Mouse (Mus musculus): Measurements from ENCODE around the gene 4930402H24Rik. TPM values are rescaled to one million over a fixed set of nuclear protein-coding genes. Genes with fewer than 3 reads are reported as not detected.

Gene 4930402H24Rik
- total RNA-seq, 2 experiments from 2014 or later = 69.4 to 76.6 TPM

GRCm38 (mm10) chr2:130738019-130738418 is 168.2 kb downstream of the 4930402H24Rik start:
- DNase-seq (ENCODE audit: low spot score in 2 of 2) = peak in 1 of 2 experiments; percentile 39

GRCm38 (mm10) chr2:130735281-130735680 is 170.9 kb downstream of the 4930402H24Rik start:
- peak in 1 of 2 experiments; percentile 53 for DNase-seq (ENCODE audit: low spot score in 2 of 2)

GRCm38 (mm10) chr2:130733444-130733843 is 172.8 kb downstream of the 4930402H24Rik start:
- DNase-seq (ENCODE audit: low spot score in 2 of 2) = no peak

GRCm38 (mm10) chr2:130731855-130732254 is 174.4 kb downstream of the 4930402H24Rik start:
- DNase-seq (ENCODE audit: low spot score in 2 of 2) = no peak

DNA sequence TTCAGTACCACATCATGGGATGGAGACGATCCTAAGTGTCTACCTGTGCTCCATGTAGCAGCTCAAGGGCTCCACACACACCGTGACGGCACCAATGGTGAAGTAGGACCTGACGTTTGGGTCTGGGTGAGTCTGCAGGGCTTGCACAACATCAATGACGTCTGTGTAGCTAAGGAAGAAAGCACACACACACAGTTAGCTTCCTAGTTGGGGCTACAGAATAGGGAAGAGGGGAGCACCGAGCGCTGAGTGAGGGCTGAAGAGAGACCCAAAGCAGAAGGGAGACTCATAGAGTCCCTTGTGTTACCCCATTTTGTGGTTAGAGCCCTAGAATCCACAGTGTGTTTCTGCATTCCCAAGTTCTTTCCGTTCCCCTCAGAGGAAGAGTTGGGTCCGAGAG is 175.5 kb downstream of the 4930402H24Rik start:
- DNase-seq (ENCODE audit: low spot score in 2 of 2) = no peak

DNA sequence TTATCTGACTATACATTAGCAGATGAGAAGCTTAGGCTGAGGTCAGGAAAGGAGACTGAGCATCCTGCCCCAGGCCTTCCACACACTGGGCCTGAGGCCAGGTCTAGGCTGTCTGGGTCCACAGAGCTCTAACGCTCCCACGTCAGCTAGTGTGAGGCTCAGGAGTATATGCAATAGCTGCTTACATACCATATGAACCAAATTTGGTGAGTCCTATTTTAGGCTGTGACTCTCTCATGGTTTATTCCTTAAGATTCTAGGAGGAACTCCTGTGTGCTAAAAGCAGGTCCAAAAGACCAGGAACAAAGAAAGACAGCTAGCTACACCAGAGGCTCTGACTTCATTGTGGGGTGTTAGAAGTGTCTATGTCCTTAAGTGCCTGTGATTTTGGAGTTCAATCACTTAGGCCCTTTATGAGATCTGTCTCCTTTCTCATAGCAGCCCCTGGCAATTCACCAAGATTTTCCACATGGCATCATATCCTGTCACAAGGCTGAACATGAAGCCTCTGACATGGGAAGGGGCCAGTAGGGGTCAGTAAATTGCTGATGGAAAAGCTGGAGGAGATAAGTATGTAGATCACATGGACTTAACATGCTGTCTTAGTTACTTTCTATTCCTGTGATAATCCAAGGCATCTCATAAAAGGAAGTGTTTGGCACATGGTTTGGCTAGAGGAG is 177.2 kb downstream of the 4930402H24Rik start:
- no peak for DNase-seq (ENCODE audit: low spot score in 2 of 2)

DNA sequence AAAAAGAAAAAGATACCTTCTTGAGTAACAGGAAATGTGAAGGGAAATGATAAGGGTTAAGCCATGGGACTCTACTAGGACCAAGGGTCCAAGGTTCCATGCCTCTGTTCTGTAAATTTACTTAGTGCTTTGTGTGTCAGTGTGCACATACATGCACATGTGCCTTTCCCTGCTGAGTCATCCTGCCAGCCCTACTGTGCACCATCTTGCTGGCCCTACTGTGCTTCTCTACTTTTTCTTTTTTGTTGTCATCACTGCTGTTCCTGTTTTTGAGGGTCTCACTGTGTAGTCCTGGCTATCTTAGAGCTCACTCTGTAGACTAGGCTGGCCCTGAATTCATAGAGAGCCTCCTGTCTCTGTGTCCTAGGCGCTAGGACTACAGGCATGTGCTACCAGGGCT is 178.5 kb downstream of the 4930402H24Rik start:
- no peak for DNase-seq (ENCODE audit: low spot score in 2 of 2)

DNA sequence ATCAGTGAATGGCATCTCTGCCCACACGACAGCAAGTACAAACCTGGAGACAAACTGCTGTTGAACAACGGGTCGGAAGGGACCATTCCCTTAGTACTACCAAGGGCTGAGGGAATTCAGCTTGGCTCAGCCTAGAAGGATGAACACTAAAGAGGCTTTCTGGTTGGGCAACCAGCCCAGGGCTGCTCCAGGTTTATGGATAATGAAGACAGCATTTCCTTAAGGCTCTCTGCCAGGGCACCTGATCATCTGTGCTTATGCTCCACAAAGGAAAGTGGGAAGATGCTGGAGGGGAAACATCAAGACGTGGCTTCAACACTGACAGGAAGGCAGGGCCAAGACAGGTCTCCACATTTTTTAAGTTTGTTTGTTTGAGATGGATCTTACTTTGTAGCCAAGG is 181.8 kb downstream of the 4930402H24Rik start:
- no peak for DNase-seq (ENCODE audit: low spot score in 2 of 2)

DNA sequence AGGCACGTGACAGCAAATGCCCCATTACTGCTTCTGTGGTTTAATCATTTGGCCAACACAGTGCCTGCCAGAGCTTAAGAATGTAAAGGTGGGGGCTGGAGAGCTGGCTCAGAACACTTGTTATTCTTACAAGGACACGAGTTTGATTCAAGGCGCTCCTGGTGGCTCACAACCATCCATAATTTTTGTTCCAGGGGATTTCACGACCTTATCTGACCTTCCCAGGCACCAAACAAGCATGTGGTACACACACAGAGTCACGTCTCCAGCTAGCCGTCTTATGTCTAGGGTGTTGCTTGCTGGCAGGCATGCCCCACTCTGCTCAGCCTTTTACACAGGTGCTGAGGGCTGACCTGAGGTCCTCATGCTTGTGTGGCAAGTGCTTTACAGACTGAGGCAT is 188.3 kb downstream of the 4930402H24Rik start:
- DNase-seq (ENCODE audit: low spot score in 2 of 2) = no peak

DNA sequence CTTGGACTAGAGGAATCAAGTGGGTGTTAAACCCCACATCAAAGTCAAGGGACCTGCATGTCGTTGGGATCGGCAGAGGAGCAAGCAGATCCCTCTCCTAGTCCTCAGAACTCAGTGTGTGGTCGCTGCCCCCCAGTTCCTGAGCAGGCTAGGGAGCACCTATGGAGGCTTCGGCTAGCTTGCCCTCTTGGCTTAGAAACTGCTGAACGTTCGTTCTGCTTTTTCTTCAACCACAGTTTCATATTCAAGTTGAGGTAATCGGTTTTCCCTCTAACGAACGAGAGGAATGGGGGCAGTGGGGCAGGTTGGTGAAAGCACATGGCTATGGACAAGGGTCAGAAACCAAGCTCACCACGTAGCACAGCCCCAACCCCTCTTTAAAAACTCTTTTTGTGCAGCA is 199.1 kb downstream of the 4930402H24Rik start:
- DNase-seq (ENCODE audit: low spot score in 2 of 2) = no peak

- DNase-seq (ENCODE audit: low spot score in 2 of 2) = no peak
Measured at GRCm38 (mm10) chr2:130706602-130707001, 199.6 kb downstream of the 4930402H24Rik start.

DNA sequence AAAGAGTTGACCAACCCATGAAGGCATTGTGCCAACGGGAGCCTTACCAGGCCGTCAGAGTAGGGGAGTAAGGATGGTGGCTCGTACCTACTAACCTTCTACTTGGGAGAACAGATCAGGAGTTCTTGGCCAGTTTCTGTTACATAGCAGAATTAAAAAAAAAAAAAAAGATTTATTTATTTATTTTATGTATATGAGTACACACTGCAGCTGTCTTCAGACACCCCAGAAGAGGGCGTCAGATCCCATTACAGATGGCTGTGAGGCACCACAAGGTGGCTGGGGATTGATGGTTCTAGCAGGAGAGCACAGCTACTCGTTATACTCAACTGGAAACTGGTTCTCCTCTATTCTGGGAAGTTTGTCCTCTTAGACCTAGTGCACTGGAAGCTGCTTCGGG is 201.0 kb downstream of the 4930402H24Rik start:
- no peak for DNase-seq (ENCODE audit: low spot score in 2 of 2)

- DNase-seq (ENCODE audit: low spot score in 2 of 2) = no peak
Measured at GRCm38 (mm10) chr2:130704040-130705001, 201.9 kb downstream of the 4930402H24Rik start.

DNA sequence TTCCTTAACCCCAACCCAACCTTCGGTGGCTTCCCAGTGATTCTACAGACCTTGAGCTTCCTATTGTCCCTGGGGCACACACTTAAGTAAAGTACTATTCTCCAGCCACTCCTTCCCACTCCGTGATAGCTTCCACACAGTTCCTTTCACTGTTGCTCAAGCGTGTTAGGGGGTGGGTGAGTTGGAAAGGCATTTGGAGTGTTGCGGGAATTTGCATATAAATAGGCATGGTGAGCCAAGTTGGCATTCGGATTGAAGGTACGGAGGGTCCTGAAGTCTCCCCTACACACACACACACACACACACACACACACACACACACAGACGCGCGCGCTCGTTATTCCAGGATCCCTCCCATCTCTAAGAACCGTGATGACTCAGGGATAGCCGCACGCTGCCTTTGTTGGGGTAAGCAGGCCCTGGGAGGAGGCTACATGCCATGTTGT is 208.4 kb downstream of the 4930402H24Rik start:
- DNase-seq (ENCODE audit: low spot score in 2 of 2) = peak in 1 of 2 experiments; percentile 18

DNA sequence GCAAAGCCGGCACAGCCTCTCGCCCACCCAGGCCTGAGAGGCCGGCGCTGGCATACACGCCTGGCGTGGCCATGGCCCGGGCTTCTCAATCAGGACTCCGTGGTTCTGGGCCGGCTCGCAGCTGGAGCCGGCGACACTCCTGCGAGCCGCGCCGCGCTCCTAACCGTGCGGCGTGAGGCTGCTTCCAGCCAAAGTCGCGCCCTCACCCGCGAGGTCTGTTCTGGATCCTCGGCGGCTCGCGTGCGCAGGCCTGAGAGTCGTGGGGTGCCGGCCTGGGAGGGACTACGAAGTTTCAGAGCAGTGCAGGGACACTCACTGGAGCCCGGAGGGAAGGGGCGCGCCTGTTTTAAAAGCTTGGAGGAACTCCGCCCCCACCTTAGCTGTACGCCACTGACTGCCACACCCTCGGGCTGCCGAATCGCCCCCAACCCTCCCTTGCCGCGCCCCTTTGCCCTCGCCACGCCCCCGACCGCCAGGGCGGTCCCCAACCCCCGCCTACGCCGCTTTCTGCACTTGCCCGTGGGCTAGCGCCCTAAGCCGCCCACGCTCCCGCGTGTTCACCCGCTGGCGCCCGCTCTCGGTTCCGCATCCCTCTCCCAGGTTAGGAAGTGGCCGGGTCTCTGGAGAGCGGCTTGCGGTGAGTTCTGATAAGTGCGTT is 208.9 kb downstream of the 4930402H24Rik start, which contains the start of gene Slc4a11:
Slc4a11 (minus strand) TSS at position 367 of the 658 bp plus-strand sequence.
- DNase-seq (ENCODE audit: low spot score in 2 of 2) = peak in 1 of 2 experiments; percentile 37

GRCm38 (mm10) chr2:130696700-130697152 is 209.5 kb downstream of the 4930402H24Rik start:
- DNase-seq (ENCODE audit: low spot score in 2 of 2) = no peak

- DNase-seq (ENCODE audit: low spot score in 2 of 2) = no peak
Measured at GRCm38 (mm10) chr2:130693563-130693962, 212.6 kb downstream of the 4930402H24Rik start.

DNA sequence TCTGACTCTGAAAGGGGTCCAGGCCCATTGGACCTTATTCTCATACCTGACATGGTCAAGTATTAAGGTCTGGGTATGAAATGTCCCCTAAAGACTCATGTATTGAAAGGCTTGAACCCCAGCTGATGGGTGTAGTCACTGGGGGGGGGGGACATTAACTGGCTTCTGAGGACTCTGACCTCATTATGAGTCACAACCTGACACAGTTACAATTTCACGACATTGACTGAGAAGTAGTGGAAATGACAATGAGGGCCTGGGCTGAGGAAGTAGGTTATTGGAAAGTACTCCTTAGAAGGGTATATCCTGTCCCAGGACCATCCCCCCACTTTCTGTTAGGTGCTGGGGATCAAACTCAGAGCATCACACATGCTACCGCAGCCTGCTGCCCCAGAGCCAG is 217.2 kb downstream of the 4930402H24Rik start:
- DNase-seq (ENCODE audit: low spot score in 2 of 2) = no peak

- no peak for DNase-seq (ENCODE audit: low spot score in 2 of 2)
Measured at GRCm38 (mm10) chr2:130685426-130685825, 220.8 kb downstream of the 4930402H24Rik start.

DNA sequence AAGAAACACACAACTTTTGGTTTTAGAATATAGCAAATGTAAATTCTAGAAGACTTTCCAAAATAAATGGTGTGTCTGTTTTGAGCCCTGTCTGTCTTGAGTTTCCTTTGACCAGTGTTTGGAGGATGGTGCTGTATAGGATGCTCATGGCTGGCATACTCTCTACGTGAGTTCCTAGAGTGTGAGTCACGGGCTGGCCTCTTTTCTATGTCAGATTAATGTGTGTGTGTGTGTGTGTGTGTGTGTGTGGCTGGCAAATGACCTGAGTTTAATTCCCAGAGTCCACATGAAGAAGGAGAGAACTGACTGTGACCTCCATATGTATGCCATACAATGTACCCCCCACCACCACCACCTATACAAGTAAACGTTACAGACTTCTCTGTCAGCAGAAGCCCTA is 224.7 kb downstream of the 4930402H24Rik start:
- no peak for DNase-seq (ENCODE audit: low spot score in 2 of 2)

GRCm38 (mm10) chr2:130679899-130680298 is 226.3 kb downstream of the 4930402H24Rik start:
- no peak for DNase-seq (ENCODE audit: low spot score in 2 of 2)

Data from layer of hippocampus, adult 18-20 months (tissue).